Mouse (Mus musculus) 416B (cell line): Measurements from ENCODE around the gene Mef2b.
A peak's percentile ranks its signal among the peaks of the same experiment; 100 is the strongest.

Source experiments
- DNase-seq: peaks from one replicate; pipeline ENCODE4 v3.0.0; 2011; ENCODE audit warnings: low read depth

Gene Mef2b

GRCm38 (mm10) chr8:70139026-70139857 is at the start of gene Mef2b, which contains the start of the genes Rfxank and Borcs8:
Mef2b (plus strand) TSS chr8:70139711.
Rfxank (minus strand) TSS chr8:70139154.
Borcs8 (plus strand) TSS chr8:70139499.
- DNase-seq, result peak; percentile 100

DNA sequence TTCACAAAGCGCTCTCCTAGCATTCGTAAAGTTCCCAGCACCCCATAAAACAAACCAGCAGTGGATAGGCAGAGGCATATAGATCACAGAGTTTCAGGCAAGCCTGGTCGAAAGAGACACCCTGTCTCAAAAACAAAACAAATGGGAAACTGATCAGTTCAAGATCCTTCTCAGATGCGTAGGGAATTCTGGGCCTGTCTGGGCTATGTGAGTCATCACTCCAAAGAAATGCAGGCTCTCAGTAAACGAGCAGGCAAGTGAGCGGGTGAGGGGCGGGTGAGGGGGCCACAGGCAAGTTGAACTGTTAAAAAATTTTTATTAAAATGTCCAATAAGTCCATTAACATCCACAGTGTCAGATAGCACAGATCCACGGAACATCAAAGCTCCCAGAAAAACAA is 46.7 kb upstream of the Mef2b start:
- DNase-seq, result no peak

GRCm38 (mm10) chr8:70099276-70099675 is 40.2 kb upstream of the Mef2b start:
- no peak for DNase-seq

DNA sequence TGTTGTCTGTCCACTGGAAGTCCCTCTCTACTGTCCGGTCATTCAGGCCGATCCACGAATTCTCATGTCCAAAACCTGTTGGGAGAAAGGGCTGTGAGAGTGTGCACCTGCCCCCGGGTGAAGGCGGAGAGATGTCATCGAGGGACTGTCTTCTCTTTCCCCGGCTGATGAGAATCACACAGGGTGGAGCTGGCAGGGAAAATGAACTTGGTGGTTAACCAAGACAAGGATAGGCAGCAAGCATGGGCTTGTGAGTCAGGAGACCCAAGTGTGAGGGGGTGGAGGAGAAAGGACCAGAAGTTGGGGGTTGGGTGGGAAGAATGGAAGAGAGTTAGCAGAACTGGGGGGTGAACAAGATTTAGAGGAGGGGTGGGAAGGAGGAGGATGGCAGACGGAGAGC is 39.3 kb upstream of the Mef2b start:
- no peak for DNase-seq

GRCm38 (mm10) chr8:70104506-70104905 is 35.0 kb upstream of the Mef2b start:
- peak; percentile 50 for DNase-seq

DNA sequence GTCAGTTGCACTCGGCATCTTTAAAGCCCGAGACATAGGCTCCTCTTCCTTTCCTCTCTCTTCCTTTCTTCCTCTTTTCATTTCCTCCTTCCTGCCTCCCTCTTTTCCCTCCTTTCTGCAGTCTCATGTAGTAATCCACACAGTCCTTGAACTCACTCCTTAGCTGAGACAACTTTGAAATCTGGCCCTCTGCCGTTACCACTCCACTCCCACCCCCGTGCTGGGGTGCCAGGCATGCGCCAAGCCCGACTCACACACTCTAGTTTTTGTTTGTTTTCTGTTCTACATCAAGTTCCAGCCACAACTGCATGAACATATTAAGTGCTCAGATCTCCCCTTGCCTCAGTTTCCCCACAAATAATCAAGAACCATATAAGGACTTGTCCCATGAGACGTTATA is 34.6 kb upstream of the Mef2b start:
- no peak for DNase-seq

GRCm38 (mm10) chr8:70110451-70110850 is 29.1 kb upstream of the Mef2b start:
- DNase-seq, result no peak

- no peak for DNase-seq
Measured at GRCm38 (mm10) chr8:70111192-70111795, 28.2 kb upstream of the Mef2b start.

DNA sequence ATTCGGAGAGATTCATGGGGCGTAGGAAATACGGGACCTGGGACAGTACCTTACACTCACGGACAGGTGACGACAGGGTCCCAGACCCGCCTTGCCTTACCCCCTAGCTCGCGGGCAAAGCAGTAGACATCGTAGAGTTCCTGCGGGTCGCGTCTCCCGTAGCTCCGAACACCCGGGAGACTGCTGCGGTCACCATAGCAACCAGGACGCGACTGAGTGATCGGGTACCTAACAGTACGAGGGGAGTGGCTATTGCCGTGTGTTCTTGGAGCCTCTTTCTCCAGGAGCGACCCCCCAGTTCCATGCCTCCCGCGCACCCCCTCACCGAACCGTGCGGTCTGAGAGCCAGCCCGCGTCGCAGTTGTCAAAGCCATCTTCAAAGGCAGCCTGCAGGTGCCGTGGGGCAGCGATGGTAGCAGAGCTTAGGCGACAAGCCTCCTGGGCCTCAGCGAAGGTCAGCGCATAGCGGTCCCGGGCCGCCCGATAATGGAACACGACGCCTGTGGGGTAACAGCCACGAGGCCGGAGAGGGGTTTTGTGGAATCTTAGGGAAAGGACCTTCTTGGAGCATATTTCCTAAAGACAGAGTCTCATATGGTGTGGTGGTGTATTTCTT is 27.0 kb upstream of the Mef2b start:
- no peak for DNase-seq

DNA sequence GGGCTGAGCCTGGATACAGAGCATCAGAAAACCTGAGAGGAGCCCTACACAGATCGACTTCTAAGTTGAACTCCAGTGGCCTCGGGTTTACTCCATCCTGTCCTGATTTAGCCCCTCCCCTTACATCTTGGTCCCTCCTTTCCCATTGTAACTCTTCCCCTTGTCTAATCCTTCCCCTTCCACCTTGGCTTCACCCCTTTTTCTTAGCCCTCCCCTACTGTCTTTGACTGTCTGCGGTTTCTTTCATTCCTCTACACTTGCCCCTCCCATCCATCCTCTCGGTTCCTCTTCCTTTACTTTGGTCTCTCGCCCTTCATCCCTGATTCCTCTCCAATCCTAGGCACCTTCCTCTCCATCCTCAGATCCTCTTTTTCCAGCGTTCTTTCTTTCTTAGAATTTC is 25.0 kb upstream of the Mef2b start:
- no peak for DNase-seq

GRCm38 (mm10) chr8:70114892-70115291 is 24.6 kb upstream of the Mef2b start:
- no peak for DNase-seq

- DNase-seq, result peak; percentile 64
Measured at GRCm38 (mm10) chr8:70117611-70118010, 21.9 kb upstream of the Mef2b start.

GRCm38 (mm10) chr8:70118726-70119700 is 20.5 kb upstream of the Mef2b start:
- DNase-seq, result no peak

GRCm38 (mm10) chr8:70120667-70121066 is 18.8 kb upstream of the Mef2b start, which contains the start of gene Ncan:
Ncan (minus strand) TSS chr8:70120873.
- DNase-seq, result no peak

DNA sequence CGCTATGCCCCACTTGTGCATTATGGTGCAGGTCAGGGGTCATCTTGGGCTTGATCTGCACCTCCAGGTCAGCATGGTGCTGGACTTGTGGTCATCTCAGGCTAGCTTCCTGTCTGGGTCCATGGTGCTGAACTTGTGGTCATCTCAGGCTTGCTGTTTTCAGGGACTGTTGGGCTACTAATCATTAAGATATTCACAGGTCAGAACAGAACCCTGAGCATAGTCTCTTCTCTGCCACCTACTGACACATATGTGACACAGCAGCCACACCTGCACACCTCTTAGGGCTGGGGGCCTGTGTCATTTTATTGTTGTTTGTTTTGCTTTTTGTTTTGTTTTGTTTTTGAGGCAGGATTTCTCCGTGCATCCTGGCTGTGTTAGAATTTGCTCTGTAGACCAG is 16.6 kb upstream of the Mef2b start:
- DNase-seq, result peak; percentile 59

DNA sequence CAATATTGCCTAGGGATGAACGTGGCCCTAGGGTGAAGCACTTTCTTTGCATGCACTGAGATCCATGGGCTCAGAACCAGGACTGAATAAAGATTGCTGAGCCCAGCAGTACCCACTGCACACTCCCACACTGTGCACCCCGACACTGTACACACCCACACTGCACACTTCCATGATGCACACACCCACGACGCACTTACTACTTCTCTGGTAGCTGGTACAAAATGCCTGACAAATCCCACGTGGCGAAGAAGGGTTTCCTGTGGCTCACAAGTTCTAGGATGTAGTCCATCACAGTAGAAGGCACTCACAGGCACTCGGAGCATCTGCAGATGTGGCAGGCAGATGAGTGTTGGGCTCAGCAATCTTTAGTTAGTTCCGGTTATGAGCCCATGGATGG is 14.5 kb upstream of the Mef2b start:
- no peak for DNase-seq

DNA sequence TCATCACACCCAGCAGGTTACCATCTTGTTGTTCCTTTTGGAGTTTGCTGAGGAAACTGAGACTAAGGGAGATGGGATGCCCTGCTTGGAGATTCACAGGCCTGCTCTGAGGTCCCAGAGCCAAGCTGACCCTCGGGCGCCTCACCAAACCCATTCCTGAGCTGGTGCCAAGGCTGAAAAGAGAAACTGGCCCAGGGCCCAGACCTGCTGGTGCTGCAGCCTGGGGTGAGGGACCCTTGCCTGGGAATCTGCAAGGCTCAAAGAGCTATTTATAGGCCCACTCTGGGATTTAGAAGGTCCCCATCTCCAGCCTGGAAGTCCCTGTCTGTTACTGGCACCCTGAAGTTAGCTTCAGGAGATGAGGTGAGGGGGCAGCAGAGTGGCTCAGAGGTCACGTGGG is 11.1 kb upstream of the Mef2b start:
- DNase-seq, result no peak

- DNase-seq, result no peak
Measured at GRCm38 (mm10) chr8:70129309-70129952, 10.1 kb upstream of the Mef2b start.

GRCm38 (mm10) chr8:70130066-70130465 is 9.4 kb upstream of the Mef2b start:
- no peak for DNase-seq

- peak; percentile 90 for DNase-seq
Measured at GRCm38 (mm10) chr8:70131166-70131883, 8.2 kb upstream of the Mef2b start, which contains the start of gene Nr2c2ap. Nr2c2ap (plus strand) TSS chr8:70131333.

- no peak for DNase-seq
Measured at GRCm38 (mm10) chr8:70134086-70134485, 5.4 kb upstream of the Mef2b start.
